Mouse (Mus musculus): ENCODE results near the gene Map3k5.

- no peak for TF ChIP-seq CTCF (IDR thresholded peaks at IDR 0.05; ENCODE audit: extremely low read depth, insufficient read length, insufficient replicate concordance, low read depth, low read length)
- no peak for TF ChIP-seq POLR2A (IDR thresholded peaks at IDR 0.05; ENCODE audit: low read depth, low read length)
Measured at GRCm38 (mm10) chr10:20039531-20039930, 105.3 kb downstream of the Map3k5 start.
